Comparison of ENCODE assay signal across 17 mouse cellular contexts in the genomic region with DNA sequence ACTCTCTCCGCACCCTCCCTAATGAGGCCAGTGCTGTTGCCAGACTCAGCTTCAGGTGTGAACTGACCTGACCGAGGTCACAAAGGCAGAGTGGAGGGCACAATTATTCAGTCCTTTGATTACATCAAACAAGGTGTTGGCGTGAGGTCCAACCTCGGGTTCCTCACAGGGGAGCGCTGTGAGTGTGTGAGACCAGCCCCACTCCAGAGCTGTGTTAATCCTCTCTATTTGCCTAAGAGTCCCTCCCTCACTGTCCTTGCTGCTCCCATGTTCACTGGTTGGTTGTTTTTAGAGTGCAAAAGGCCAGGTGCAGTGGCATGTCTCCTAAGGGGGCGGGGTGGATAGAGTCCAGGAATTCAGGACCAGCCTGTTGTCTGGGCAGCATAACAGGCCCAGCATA. TPM values are rescaled to one million over a fixed set of nuclear protein-coding genes. Genes with fewer than 3 reads are reported as not detected.
DNase-seq lines count a peak whose midpoint lies in the region; ATAC-seq and TF ChIP-seq lines count a peak whose summit lies in the region.
"Had no signal": no experiment of that assay in that cellular context is flagged by ENCODE, and none has a peak within 500 bp of the region (broad histone marks: within the 10 kb centered on the region; RNA-seq: fewer than 3 reads in every experiment).

No protein-coding gene starts in this region.

- no peak overlapping the region for H3K4me2 ChIP-seq in intestine, embryonic 16.5 days (ENCODE audit: low read depth, low read length)
- no peak overlapping the region for H3K4me2 ChIP-seq in liver, embryonic 15.5 days
- H3K4me2 ChIP-seq in stomach, postnatal 0 days (replicated peaks; ENCODE audit: low read depth): no peak overlapping the region
- H3K4me2 ChIP-seq in forebrain, embryonic 16.5 days (ENCODE audit: low read length): no peak overlapping the region
- H3K4me2 ChIP-seq: forebrain, embryonic 13.5 days; heart, embryonic 13.5 days; hindbrain, embryonic 12.5 days had no signal

- H3K4me1 ChIP-seq in intestine, embryonic 16.5 days (ENCODE audit: control insufficient read depth, insufficient read depth, low read length): peaks cover 11% of the 10 kb centered on the region; the same call in 1 of the 2 replicates
- peaks cover 15% of the 10 kb centered on the region for H3K4me1 ChIP-seq in liver, embryonic 15.5 days (replicated peaks)
- no peaks in the 10 kb centered on the region for H3K4me1 ChIP-seq in stomach, postnatal 0 days (replicated peaks; ENCODE audit: control insufficient read depth, insufficient read depth)
- no peaks in the 10 kb centered on the region for H3K4me1 ChIP-seq in forebrain, embryonic 16.5 days (replicated peaks; ENCODE audit: control insufficient read depth, insufficient read depth, low read length)
- H3K4me1 ChIP-seq: forebrain, embryonic 13.5 days; hindbrain, embryonic 12.5 days had no signal

- DNase-seq in kidney, postnatal 14 days: peak; percentile 6
- no peak for DNase-seq in kidney, postnatal 10 days
- DNase-seq in stomach, postnatal 0 days (ENCODE audit: low spot score): no peak
- DNase-seq in natural killer cell, adult 2 months (ENCODE audit: low spot score in 2 of 2): no peak
- DNase-seq: adrenal gland, postnatal 36 days; cerebellum, adult 2 months; cerebellum, postnatal 10 days; gastrocnemius, adult 2 months; gastrocnemius, postnatal 25 days; heart, postnatal 4 days had no signal

- H3K9ac ChIP-seq in intestine, embryonic 16.5 days (ENCODE audit: low read depth, low read length): no peak overlapping the region
- H3K9ac ChIP-seq in liver, embryonic 15.5 days: no peak overlapping the region
- no peak overlapping the region for H3K9ac ChIP-seq in stomach, postnatal 0 days (ENCODE audit: low read length)
- no peak overlapping the region for H3K9ac ChIP-seq in forebrain, embryonic 16.5 days (replicated peaks; ENCODE audit: low read depth, low read length)
- H3K9ac ChIP-seq: forebrain, embryonic 13.5 days; heart, embryonic 13.5 days; hindbrain, embryonic 12.5 days had no signal

- TF ChIP-seq CTCF in stomach, postnatal 0 days (IDR thresholded peaks at IDR 0.05; ENCODE audit: low read depth): no peak

- 0 out of 2 replicates have a peak overlapping the region, but pooled peaks have one; percentile 15 for H3K27ac ChIP-seq in intestine, embryonic 16.5 days (ENCODE audit: low read length)
- H3K27ac ChIP-seq in liver, embryonic 15.5 days (replicated peaks): no peak overlapping the region
- H3K27ac ChIP-seq in stomach, postnatal 0 days (replicated peaks): no peak overlapping the region; the same call in 1 of the 2 replicates
- H3K27ac ChIP-seq in forebrain, embryonic 16.5 days (ENCODE audit: low read length): no peak overlapping the region
- H3K27ac ChIP-seq: embryonic facial prominence, embryonic 10.5 days; forebrain, embryonic 13.5 days; gastrocnemius, adult 2 months; heart, embryonic 13.5 days; hindbrain, embryonic 12.5 days had no signal

- no peak overlapping the region for H3K4me3 ChIP-seq in intestine, embryonic 16.5 days (ENCODE audit: low read length)
- H3K4me3 ChIP-seq in liver, embryonic 15.5 days (replicated peaks): no peak overlapping the region
- H3K4me3 ChIP-seq in stomach, postnatal 0 days (ENCODE audit: low read depth, low read length): no peak overlapping the region
- H3K4me3 ChIP-seq in forebrain, embryonic 16.5 days (replicated peaks; ENCODE audit: low read length): no peak overlapping the region
- H3K4me3 ChIP-seq: embryonic facial prominence, embryonic 10.5 days; forebrain, embryonic 13.5 days; gastrocnemius, adult 2 months; heart, embryonic 13.5 days; hindbrain, embryonic 12.5 days had no signal

- ATAC-seq in intestine, embryonic 16.5 days: peak; percentile 40; the same call in 1 of the 2 replicates
- ATAC-seq in liver, embryonic 15.5 days (ENCODE audit: insufficient read depth): peak; percentile 52
- peak; percentile 27; the same call in 1 of the 2 replicates for ATAC-seq in stomach, postnatal 0 days (ENCODE audit: low FRiP score, low TSS enrichment)
- no peak for ATAC-seq in forebrain, embryonic 16.5 days
- ATAC-seq: forebrain, embryonic 13.5 days had no signal

- H3K27me3 ChIP-seq in intestine, embryonic 16.5 days (replicated peaks; ENCODE audit: control insufficient read depth, insufficient read depth, low read length): no peaks in the 10 kb centered on the region; the same call in 1 of the 2 replicates
- H3K27me3 ChIP-seq in liver, embryonic 15.5 days: peaks cover 13% of the 10 kb centered on the region
- H3K27me3 ChIP-seq in stomach, postnatal 0 days (ENCODE audit: control insufficient read depth, insufficient read depth, low read length): no peaks in the 10 kb centered on the region
- H3K27me3 ChIP-seq in forebrain, embryonic 16.5 days (replicated peaks; ENCODE audit: control insufficient read depth, insufficient read depth, low read length): peaks cover 7% of the 10 kb centered on the region

- H3K9me3 ChIP-seq in intestine, embryonic 16.5 days (ENCODE audit: control insufficient read depth, low read length): no peaks in the 10 kb centered on the region
- no peaks in the 10 kb centered on the region for H3K9me3 ChIP-seq in liver, embryonic 15.5 days (replicated peaks)
- H3K9me3 ChIP-seq in stomach, postnatal 0 days (ENCODE audit: control insufficient read depth, low read length): no peaks in the 10 kb centered on the region
- H3K9me3 ChIP-seq in forebrain, embryonic 16.5 days (ENCODE audit: control insufficient read depth, low read length): no peaks in the 10 kb centered on the region
- H3K9me3 ChIP-seq: embryonic facial prominence, embryonic 10.5 days; forebrain, embryonic 13.5 days; heart, embryonic 13.5 days; hindbrain, embryonic 12.5 days had no signal

- TF ChIP-seq EP300 in stomach, postnatal 0 days (optimal IDR thresholded peaks at IDR 0.05): no peak

- 47% methylated on average over 6 of the region's 6 CpGs for WGBS in intestine, embryonic 16.5 days
- WGBS in liver, embryonic 15.5 days (ENCODE audit: insufficient replicate concordance): 48% methylated on average over 6 of the region's 6 CpGs
- WGBS in stomach, postnatal 0 days: 50% methylated on average over 6 of the region's 6 CpGs
- WGBS in forebrain, embryonic 16.5 days: 77% methylated on average over 6 of the region's 6 CpGs

- H3K36me3 ChIP-seq in intestine, embryonic 16.5 days (ENCODE audit: control insufficient read depth, insufficient read depth, low read length): no peaks in the 10 kb centered on the region
- no peaks in the 10 kb centered on the region for H3K36me3 ChIP-seq in liver, embryonic 15.5 days (replicated peaks)
- H3K36me3 ChIP-seq in stomach, postnatal 0 days (ENCODE audit: control insufficient read depth, insufficient read depth, low read length): no peaks in the 10 kb centered on the region
- H3K36me3 ChIP-seq in forebrain, embryonic 16.5 days (ENCODE audit: control insufficient read depth, insufficient read depth): no peaks in the 10 kb centered on the region
- H3K36me3 ChIP-seq: embryonic facial prominence, embryonic 10.5 days; heart, embryonic 13.5 days; hindbrain, embryonic 12.5 days had no signal

RNA-seq across cellular contexts. Expression of gene Plekhg6, which starts 5.5 kb away (rescaled TPM):
- 13.2 and 19.1 TPM in 2 replicates for polyA plus RNA-seq in intestine, embryonic 16.5 days (2015; fragmentation: Nextera tagmentation; extraction: Ambion mirVana)
- polyA plus RNA-seq in liver, embryonic 15.5 days (2015; fragmentation: Nextera tagmentation; extraction: Ambion mirVana): 0.70 and 0.86 TPM in 2 replicates
- polyA plus RNA-seq in stomach, postnatal 0 days (2015; fragmentation: Nextera tagmentation; extraction: Ambion mirVana): 6.3 and 6.7 TPM in 2 replicates
- 0.07 TPM in 1 of 2 replicates, not detected in the other for polyA plus RNA-seq in forebrain, embryonic 16.5 days (2015; fragmentation: Nextera tagmentation; extraction: Ambion mirVana)

RNA-seq across cellular contexts. Expression of gene Tnfrsf1a, which starts 36.9 kb away (rescaled TPM):
- 90.0 and 95.3 TPM in 2 replicates for polyA plus RNA-seq in intestine, embryonic 16.5 days (2015; fragmentation: Nextera tagmentation; extraction: Ambion mirVana)
- polyA plus RNA-seq in liver, embryonic 15.5 days (2015; fragmentation: Nextera tagmentation; extraction: Ambion mirVana): 29.4 and 31.0 TPM in 2 replicates
- 75.3 and 77.7 TPM in 2 replicates for polyA plus RNA-seq in stomach, postnatal 0 days (2015; fragmentation: Nextera tagmentation; extraction: Ambion mirVana)
- polyA plus RNA-seq in forebrain, embryonic 16.5 days (2015; fragmentation: Nextera tagmentation; extraction: Ambion mirVana): 13.2 and 18.2 TPM in 2 replicates
